Mouse (Mus musculus) left cerebral cortex, adult 9 months (tissue): ENCODE measurements at regions not wholly inside any gene's neighbourhood (a gene's known extent, or its start where the extent isn't known, plus 50 kb on each side); places are given as distances from the start of the nearest gene placed in this dataset.

Experiments
- DNase-seq, 2 experiments: peaks; one replicate each; pipeline ENCODE4 v3.0.0; 2022; ENCODE audit warnings: low spot score in 2 of 2

DNA sequence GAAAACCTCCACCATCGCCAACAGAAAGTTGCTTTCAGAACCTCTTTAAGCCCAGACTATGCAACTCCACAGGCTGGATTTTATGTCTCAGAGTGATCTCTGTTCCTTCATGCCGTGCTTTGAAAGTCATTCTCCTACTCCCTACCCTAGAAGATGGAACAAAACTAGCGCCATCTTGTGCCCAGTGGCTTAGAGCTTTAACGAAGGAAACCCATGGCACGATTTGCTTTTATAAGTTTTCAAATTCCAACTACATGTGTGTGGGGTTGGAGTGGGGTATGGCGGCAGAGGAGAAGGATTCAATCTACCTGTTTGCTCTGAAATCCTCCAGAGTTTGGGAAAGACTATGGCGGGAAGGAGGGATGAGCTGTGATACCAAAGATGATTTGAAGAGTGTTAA lies 118.7 kb upstream of the Tmem45b start:
- no peak for DNase-seq

DNA sequence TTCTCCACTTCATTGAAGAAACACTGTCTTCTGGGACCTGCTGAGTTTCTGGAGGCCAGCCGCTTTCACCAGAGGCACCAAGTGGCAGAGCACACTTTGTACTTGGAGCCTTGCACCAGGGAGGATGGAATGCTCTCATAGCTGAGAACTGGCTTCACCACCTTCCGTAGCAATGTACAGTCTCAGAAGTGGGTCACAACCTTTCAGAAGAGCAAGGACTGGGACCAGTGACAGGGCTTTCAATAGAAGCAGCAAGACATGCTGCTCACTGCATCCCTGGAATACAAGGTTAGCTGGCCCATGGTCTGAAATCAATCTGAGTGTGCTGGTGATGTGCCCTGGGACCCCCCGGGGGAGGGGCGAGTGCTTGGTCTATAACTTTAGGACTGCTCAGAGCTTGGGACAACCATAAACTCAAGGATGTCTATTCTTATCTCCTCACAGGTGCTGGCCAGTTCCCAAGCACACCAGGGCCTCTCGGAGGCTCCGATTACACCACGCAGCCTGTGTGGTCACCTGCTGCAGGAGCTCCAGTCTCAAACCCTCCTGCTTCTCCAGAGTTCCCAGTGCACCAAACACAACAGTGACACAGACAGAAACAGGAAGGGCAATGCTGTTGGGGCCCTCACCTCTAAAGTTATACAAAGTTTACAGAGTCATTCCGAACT lies 114.4 kb upstream of the Tmem45b start:
- no peak for DNase-seq

DNA sequence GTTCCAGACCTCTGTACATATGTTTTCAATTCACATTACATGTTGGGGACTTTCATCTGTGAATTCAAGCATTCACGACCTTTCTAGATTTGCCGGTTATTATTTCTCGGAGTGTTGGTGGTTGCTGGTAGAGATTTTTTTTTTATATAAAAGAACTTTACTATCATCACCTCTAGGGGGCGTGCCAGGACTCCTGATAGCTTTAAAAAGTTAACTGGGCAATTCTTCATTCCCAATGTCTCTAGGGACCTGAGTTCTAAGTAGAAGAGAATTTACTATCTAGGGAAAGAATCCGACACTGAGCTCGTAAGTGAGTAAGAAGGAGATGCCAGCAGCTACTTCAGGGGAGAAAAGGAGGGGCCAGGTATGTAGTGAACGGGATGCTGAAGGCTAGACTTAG lies 112.8 kb upstream of the Tmem45b start:
- peak in 1 of 2 experiments; percentile 37 for DNase-seq

DNA sequence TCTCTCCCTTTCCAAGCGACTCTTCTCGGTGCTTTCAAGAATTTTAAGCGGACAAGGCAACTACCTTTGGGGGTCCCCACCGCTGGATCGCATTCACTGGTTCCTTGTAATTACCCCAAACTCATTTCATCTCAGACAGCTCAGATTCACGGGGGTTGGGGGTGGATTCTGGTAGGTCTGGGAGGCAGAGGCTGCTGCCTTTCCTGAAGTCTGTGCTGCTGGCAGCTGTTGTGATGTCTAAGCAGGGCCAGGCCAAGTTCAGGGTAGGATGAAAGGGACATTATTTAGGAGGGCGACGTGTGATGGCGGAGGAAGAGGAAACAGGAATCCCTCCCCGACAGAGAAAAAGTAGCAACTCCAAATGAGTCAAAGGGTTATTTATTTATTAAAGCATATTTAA lies 102.8 kb upstream of the Tmem45b start:
- no peak for DNase-seq

DNA sequence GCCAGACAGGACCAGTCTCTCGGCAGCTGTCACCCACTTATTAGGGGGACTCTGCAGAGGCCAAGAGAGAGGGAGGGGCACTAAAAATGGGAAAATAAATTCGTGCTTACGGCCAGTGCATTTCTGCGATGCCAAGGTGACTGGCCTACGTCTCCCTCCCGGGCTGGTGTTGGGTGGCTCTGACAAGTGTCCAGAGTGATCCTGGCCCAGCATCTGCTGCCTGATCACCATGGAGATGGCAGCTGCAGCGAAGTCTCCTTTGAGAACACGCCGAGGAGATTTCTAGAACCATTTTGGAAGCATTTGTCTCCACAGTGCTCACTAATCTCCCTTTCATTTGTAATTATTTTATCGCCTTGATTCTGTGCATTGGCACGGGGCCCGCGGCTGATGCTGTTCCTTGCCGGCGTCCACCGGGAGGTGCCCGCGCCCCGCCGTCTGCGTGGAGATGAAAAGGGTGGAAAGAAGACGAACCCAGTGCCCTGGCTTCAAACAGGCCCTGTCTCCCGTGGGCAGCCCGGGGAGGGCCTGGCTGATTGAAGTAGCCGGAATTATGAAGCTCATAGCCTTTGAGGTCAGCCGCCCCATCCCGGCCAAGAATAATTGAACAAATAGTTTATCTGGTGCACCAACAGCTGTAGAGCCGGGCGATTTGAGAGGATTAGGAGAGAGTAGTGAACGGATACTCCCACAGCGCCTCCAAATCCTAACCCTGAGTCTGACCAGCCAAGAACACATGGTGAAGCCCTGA lies 102.2 kb upstream of the Tmem45b start:
- DNase-seq: peak in 1 of 2 experiments; percentile 7

DNA sequence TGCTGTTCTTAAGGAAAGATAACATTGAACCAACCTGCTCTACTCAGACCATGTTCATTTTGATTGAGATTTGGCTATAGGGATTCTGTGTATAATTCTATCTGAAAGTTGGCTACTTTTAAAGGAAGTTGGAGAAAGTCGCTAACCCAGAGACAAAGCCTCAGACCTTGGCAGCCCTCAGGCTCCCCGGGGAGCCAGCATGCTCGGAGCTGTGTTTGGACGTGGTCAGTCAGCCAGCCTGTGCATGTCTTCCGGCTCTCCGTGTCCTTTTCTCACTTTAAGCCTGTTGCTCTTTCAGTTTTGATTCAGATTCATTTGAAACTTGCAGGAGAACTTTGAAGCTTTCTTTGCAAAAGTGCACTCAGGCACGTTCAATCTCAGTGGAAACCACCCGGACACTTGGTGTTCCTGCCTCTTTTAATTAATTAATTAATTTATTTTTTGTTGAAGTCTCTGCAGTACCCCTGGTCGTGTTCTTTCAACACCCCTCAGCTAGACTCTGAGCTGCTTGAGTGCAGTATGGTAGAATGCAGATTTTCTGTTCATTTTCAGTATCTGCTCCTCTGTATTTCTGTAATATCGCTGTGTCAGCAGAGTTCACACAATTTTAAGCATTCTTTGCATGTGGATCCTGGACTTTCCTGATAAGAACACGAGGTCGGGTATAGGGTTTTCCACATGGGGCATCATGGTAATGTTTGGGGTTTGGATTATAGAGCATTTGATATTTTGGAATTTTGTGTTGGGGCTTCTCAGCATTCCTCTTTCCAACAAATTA lies 100.9 kb upstream of the Tmem45b start:
- DNase-seq: no peak

DNA sequence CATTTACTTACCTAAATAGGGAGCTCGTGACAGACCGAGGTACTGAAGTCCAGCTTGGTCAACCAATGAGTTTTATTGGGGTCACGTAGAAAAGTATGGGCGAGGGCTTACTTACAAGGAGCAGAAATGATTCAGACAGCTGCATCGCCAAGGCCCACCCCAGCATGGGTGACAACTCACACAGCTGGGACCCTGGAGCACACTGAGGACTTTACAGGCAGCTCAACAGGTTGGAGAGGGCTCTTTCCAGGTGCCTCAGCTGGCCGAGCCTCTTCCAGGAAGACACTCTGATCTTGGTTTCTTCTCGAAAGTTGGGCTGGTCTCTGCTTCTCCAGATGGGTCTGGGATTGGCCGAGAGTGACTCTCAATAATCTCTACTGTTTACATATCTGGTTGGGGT lies 99.3 kb upstream of the Tmem45b start:
- no peak for DNase-seq

DNA sequence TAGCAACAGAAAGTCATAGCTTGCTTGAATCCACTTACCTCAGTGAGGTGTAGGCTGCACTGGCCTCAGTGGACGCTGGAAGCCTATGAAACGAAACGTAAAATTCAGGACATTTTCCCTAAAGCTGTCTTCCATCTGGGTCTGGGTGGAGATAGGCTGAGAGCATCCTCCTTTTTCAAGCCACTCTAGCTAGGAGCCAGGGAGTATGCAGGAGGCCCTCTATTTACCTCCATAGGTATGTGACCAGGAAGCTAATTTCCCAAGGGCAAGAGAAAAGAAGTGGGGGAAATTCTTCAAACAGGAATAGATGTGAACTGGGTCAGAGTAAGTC lies 95.9 kb upstream of the Tmem45b start:
- no peak for DNase-seq

DNA sequence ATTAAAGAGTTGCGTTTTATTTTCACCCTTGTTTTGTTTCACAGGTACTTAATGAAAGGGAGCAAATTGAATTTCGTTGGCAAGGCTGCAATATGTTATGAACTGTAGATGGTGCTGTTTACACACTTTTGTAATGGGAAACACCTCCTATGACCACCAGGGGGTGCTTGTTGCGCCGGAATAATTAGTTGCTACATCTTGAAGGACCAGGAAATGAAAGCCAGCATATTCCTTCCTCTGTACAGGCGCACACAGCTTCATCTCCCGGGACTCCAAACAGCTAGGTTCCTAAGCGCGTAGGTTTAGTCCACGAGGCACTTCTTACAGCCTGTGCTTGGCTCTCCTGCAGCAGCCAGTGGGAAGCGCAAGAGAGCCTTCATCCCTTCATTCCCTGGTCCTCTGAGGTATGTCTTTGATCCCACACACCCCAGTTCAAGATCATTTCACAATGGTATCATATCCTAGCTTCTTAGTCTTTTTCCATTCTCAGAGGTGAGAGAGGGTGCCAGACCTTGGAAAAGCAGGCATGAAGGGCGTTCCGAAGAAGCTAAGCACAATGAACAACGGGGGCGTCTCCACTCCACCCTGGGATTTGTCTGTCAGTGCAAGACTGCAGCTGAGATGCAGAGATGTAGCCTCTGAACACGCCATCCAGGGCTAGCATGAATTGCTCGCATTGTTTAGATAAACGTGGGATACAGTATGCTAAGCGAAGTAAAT lies 95.4 kb upstream of the Tmem45b start:
- peak; percentile 64 to 93 for DNase-seq

DNA sequence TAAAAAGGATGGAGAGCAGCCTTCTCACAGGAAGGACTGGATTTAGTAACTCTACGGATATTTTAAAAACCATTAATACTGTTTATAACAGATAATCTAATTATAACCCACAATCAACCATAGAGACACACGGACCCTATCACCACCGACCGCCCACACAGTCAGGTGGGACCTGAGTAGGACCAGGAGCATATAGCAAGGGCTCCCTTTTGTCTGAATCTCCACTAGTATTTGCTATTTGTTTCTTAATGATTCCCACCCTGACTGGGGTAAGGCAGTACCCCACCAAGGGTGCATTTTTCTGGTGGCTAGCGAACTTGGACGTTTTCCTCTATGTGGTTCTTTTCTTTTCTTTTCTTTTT lies 79.4 kb upstream of the Tmem45b start:
- no peak for DNase-seq

DNA sequence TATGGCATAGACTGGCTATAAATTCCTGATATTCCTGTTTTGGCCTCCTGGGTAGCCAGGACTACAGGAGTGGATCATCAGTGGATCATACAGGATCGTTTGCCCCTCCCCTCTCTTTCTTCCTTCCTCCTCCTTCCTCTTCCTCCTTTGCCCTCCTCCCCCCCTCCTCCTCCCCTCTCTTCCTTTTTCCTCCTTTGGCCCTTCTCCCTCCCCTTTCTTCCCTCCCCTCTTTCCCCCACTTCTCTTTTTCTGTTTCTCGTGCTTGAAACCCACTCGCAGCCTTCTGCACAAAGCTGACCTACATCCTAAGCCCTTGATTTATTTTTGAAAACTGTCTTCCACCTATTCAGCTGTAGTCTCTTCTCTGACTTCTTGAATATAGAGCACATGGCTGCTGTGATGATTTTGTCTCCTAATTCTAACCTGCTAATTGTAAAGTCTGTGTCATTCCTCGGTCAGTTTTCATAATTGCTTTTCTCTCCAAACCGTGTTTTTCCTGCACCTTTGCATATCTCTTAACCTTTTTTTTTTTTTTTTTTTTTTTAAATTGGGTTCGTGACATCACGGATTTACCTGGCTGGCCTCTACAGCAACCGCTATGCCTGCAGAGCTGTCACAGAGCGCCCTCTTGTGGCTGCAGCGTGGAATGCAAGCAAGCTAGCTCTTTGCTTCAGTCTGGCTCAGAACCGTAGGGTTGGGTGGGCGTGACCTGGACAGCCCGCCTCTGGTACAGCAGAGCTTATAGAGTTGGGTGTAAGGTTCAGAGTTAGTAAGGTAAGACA lies 78.8 kb upstream of the Tmem45b start:
- DNase-seq: peak in 1 of 2 experiments; percentile 76

DNA sequence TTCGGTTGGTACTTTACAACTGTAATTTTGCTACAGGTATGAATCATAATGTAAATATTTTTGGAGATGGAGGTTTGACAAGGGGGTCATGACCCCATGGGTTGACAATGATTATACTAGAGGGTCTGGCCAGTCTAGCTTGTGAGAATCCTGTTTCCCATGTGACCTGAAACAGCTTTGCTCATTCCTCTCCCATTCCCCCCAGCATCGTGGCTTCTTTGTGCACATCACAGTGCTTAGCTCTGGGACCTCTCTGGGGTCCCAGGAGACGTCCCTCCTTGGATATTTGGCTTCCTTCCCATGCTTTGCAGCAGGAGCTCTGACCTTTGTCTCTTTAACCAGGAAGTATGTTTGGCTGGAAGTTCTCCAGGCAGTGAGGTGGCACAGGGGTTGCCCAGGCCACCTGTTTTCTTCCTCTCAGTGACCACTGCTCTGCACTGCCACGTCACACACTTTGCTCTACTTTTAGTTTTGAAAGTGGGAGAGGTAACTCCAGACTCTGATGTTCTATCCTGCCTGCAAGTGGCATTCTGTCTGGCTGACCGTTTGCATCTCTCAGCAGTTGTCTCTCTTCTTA lies 77.4 kb upstream of the Tmem45b start:
- DNase-seq: no peak

DNA sequence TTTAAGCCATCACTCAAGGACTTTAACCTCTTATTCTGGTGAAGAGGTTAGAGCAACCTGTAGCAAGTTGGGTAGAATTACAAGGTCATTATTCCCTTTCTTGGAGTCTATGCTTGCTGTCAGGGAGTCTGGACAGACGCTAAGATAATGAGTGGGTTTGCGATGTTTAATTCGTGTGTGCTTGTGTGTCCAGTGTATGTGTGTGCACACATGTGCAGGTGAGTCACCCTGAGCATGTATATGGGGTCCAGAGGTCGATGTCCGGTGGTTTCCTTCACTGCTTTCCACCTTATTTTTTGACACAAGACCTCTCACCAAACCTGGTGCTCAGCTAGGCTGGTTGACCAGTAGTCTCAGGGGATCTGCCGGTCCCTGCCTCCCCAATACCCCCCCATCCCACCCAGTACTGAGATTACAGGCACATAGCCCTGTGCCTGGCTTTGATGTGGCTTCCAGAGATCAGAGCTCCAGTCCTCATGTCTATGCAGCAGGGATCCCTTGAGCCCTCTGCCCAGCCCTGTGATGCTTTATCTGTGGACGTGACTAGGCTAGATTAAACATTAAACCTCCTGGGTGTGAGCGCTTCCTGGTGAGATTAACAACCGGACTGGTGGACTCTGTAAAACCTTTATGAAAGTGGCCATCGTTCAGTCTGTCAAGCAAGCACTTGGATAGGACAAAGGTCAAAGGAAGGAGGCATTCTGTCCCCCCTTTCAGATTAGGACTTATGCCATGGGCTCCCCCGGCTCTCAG lies 74.4 kb upstream of the Tmem45b start:
- no peak for DNase-seq

DNA sequence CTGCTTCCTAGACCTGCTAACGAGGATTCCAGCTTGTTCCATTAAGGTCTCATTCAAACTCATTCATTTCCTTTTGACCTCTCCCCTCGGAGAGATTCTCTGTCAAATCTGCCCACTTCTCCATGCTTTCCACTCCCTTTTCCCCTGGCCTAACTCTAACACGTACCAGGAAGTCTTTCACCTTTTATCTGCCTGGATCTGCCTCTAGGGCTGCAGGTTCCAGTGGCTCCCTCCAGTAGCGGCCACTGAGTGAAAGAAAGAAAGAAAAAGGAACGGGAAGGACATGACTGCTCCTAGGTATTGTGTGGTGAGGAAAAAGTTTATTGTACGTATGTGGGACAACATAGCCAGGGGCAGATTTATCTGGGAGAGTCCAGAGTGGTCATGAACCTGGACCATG lies 64.8 kb upstream of the Tmem45b start:
- no peak for DNase-seq

DNA sequence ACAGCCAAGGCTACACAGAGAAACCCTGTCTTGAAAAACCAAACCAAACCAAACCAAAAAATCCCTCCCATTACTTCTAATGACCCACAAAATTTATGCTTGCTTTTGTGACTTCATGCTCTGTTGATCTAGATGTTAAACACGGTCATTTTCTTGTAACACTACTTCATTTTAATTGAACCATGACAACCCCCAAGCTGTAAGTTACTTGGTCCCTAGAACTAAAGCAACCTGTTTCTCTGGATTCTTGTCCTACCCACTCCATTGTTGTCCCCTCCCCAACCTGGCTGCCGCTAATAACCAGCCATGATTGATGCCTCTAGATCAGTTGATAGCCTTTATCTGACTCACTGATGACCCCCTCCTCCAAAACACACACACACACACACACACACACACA lies 63.0 kb upstream of the Tmem45b start:
- DNase-seq: no peak
